Mouse (Mus musculus) liver, embryonic 11.5 days (tissue): ENCODE measurements around the gene Cep295nl. TPM values are rescaled to one million over a fixed set of nuclear protein-coding genes. Genes with fewer than 3 reads are reported as not detected.
A peak's percentile ranks its signal among the peaks of the same experiment; 100 is the strongest.

Experiments
- ATAC-seq: fragments of 200-750 bp; cut with Nextera tagmentation; replicated peaks from 2 replicates; pipeline ENCODE4 v1.8.0; 2017; ENCODE audit warnings: moderate number of reproducible peaks, mild to moderate bottlenecking, moderate TSS enrichment, moderate library complexity; ENCODE audit not compliant: low FRiP score
- DNase-seq: peaks from one replicate; pipeline ENCODE4 v3.0.0-alpha.2; 2017; ENCODE audit warnings: low spot score
- H3K27ac ChIP-seq: fragments of 300-500 bp; sonication (generic); 2 replicates; pipeline ENCODE4 v1.5.1; 2014; ENCODE audit warnings: mild to moderate bottlenecking, low read depth, low read length, control low read depth
- H3K27me3 ChIP-seq: fragments of 300-500 bp; sonication (generic); replicated peaks from 2 replicates; pipeline ENCODE4 v1.6.1; 2014; ENCODE audit warnings: low read length, mixed read lengths; ENCODE audit not compliant: control insufficient read depth, insufficient read depth
- H3K36me3 ChIP-seq: fragments of 300-500 bp; sonication (generic); 2 replicates; pipeline ENCODE4 v1.6.1; 2014; ENCODE audit warnings: mild to moderate bottlenecking, low read length, moderate library complexity, mixed read lengths; ENCODE audit not compliant: control insufficient read depth, insufficient read depth
- H3K4me1 ChIP-seq: fragments of 300-500 bp; sonication (generic); replicated peaks from 2 replicates; pipeline ENCODE4 v1.6.1; 2014; ENCODE audit warnings: low read length, mixed read lengths; ENCODE audit not compliant: control insufficient read depth, insufficient read depth
- H3K4me2 ChIP-seq: fragments of 300-500 bp; sonication (generic); 2 replicates; pipeline ENCODE4 v1.6.1; 2014; ENCODE audit warnings: mild to moderate bottlenecking, control low read depth, moderate library complexity
- H3K4me3 ChIP-seq: fragments of 300-500 bp; sonication (generic); 2 replicates; pipeline ENCODE4 v1.5.1; 2014; ENCODE audit warnings: low read depth, low read length, control low read depth
- H3K9ac ChIP-seq: fragments of 300-500 bp; sonication (generic); 2 replicates; pipeline ENCODE4 v1.6.1; 2014; ENCODE audit warnings: low read depth, low read length, control low read depth
- H3K9me3 ChIP-seq: fragments of 300-500 bp; sonication (generic); 2 replicates; pipeline ENCODE4 v1.6.1; 2016; ENCODE audit warnings: low read length, inconsistent platforms, mixed read lengths; ENCODE audit not compliant: control insufficient read depth
- WGBS: fragments of 180-500 bp; shearing (Covaris S2); extraction: QIAGEN DNeasy Blood & Tissue Kit; methylation state at CpG from one replicate; pipeline ENCODE4 v1.1.7; 2014; 5-methylcytosine and 5-hydroxymethylcytosine counted together
- polyA plus RNA-seq: library from polyadenylated mRNA; unstranded; fragments of >200 nt; fragmentation: Nextera tagmentation; extraction: Ambion mirVana; gene quantifications from 2 replicates; pipeline ENCODE4 v1.2.1, GENCODE M21; 2014

Cep295nl gene
- polyA plus RNA-seq, 1 experiment from 2014 or later = not detected

GRCm38 (mm10) chr11:118289037-118289511 lies 53.2 kb downstream of the Cep295nl start:
- H3K27ac ChIP-seq = peak overlapping the region; percentile 60; the same call in 1 of the 2 replicates
- H3K4me2 ChIP-seq = peak overlapping the region; percentile 96
- H3K27me3 ChIP-seq = no peaks in the 10 kb centered on the region
- peak overlapping the region; percentile 83 for H3K4me3 ChIP-seq
- WGBS = 1% methylated on average over 16 of the region's 16 CpGs
- H3K9me3 ChIP-seq = no peaks in the 10 kb centered on the region
- peak; percentile 45 for DNase-seq
- ATAC-seq = no peak
- H3K36me3 ChIP-seq = peaks cover 28% of the 10 kb centered on the region
- H3K9ac ChIP-seq = peak overlapping the region; percentile 90
- peaks cover 13% of the 10 kb centered on the region for H3K4me1 ChIP-seq

GRCm38 (mm10) chr11:118287573-118287972 lies 54.7 kb downstream of the Cep295nl start:
- H3K4me3 ChIP-seq = no peak overlapping the region
- no peak overlapping the region for H3K4me2 ChIP-seq
- H3K9ac ChIP-seq = no peak overlapping the region
- peaks cover 38% of the 10 kb centered on the region for H3K36me3 ChIP-seq
- no peak overlapping the region for H3K27ac ChIP-seq
- peaks cover 13% of the 10 kb centered on the region for H3K4me1 ChIP-seq
- no peaks in the 10 kb centered on the region for H3K9me3 ChIP-seq
- no peaks in the 10 kb centered on the region for H3K27me3 ChIP-seq
- no peak for ATAC-seq
- 94% methylated on average over 9 of the region's 9 CpGs for WGBS
- DNase-seq = no peak

GRCm38 (mm10) chr11:118286434-118286833 lies 55.9 kb downstream of the Cep295nl start:
- peaks cover 13% of the 10 kb centered on the region for H3K4me1 ChIP-seq

GRCm38 (mm10) chr11:118285791-118286190 lies 56.5 kb downstream of the Cep295nl start:
- Histone ChIP-seq H3K36me3 (peaks cover 47% of the 10 kb centered on the region), H3K4me3 (no peak overlapping the region), H3K9ac (no peak overlapping the region), H3K9me3 (no peaks in the 10 kb centered on the region), H3K27ac (no peak overlapping the region), H3K4me1 (peaks cover 12% of the 10 kb centered on the region), H3K27me3 (no peaks in the 10 kb centered on the region), H3K4me2 (no peak overlapping the region)
- 92% methylated on average over 13 of the region's 13 CpGs for WGBS
- DNase-seq = no peak
- ATAC-seq = no peak

More at GRCm38 (mm10) chr11:118286434-118286833, 55.9 kb downstream of the Cep295nl start:
- no peak overlapping the region for H3K4me2 ChIP-seq
- no peaks in the 10 kb centered on the region for H3K9me3 ChIP-seq
- no peak overlapping the region for H3K4me3 ChIP-seq
- H3K9ac ChIP-seq = no peak overlapping the region
- WGBS = 93% methylated on average over 9 of the region's 9 CpGs
- no peak overlapping the region for H3K27ac ChIP-seq
- DNase-seq = no peak
- no peak for ATAC-seq
- H3K36me3 ChIP-seq = peaks cover 47% of the 10 kb centered on the region
- H3K27me3 ChIP-seq = no peaks in the 10 kb centered on the region

Other genes starting within 250 kb of the Cep295nl start
- 0.09 and 0.11 TPM in 2 replicates for gene Dnah17, start 211.9 kb downstream of the Cep295nl start, polyA plus RNA-seq
- 6.1 and 6.7 TPM in 2 replicates for gene Cyth1, start 93.9 kb downstream of the Cep295nl start, polyA plus RNA-seq
- gene Usp36, start 52.3 kb downstream of the Cep295nl start, polyA plus RNA-seq = 19.2 and 20.8 TPM in 2 replicates
- 17.8 and 18.1 TPM in 2 replicates for gene Timp2, start 13.2 kb upstream of the Cep295nl start, polyA plus RNA-seq
- gene Lgals3bp, start 59.6 kb upstream of the Cep295nl start, polyA plus RNA-seq = 23.3 and 27.8 TPM in 2 replicates
- 21.1 and 21.6 TPM in 2 replicates for gene Cant1, start 76.6 kb upstream of the Cep295nl start, polyA plus RNA-seq
- 4.6 and 5.0 TPM in 2 replicates for gene C1qtnf1, start 85.7 kb upstream of the Cep295nl start, polyA plus RNA-seq
- 13.4 and 14.3 TPM in 2 replicates for gene Engase, start 134.3 kb upstream of the Cep295nl start, polyA plus RNA-seq